Mouse (Mus musculus): ENCODE data around the gene Pcolce2. TPM values are rescaled to one million over a fixed set of nuclear protein-coding genes. Genes with fewer than 3 reads are reported as not detected.
A peak's percentile ranks its signal among the peaks of the same experiment; 100 is the strongest.

Gene Pcolce2
- polyA plus RNA-seq (2014; fragmentation: Nextera tagmentation; extraction: Ambion mirVana) = 0.98 and 1.3 TPM in 2 replicates

DNA sequence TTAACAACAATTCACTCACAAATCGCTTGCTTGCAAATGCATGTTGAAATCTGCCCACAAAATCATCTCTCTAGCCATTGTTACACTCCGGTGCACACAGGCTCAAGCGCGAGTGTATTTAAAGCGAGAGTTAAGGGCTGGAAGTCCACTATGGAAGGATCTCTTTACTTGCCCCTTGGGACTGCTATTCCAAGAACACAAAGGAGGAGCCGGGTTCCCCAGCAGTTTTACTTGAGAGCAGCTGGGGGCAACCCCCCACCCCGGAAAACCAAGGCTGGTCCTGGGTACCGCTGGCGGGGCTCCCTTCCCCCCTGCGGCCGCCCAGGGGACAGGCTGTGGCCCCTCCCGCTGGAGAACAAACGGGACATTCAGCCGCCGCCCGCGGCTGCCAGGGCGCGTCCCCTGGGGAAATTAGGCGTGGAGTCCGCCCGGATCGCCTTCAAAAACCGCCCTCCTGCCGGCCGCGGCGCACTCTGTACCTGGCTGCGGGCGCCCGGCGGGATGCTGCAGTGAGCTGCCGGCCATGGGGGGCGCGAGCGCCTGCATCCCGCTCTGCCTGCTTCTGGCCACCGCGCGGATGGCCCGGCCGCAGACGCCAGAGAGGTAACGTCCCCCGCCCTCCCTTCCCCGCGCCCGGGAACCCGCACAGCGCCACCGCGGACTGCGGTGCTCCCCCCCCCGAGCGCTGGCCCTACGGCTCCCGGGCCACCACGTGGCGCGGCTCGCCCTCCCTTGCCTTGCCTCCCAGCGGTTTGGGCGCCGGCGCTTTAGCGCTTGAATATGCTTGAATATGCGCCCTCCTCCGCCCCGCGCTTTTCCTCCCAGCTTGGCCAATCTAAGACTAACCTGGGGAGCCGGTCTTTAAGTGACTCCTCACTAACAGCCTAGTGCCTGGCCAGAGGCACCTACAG lies at the start of gene Pcolce2:
Pcolce2 (plus strand) TSS at position 331 of the 911 bp plus-strand sequence.
- Histone ChIP-seq H3K27ac (ENCODE audit: low read length) (no peak within 1 kb of the TSS), H3K9ac (replicated peaks; ENCODE audit: low read depth, low read length) (peak within 1 kb of the TSS; percentile 52), H3K4me2 (replicated peaks; ENCODE audit: low read depth, low read length) (peak within 1 kb of the TSS; percentile 98), H3K4me3 (ENCODE audit: low read depth, low read length) (peak within 1 kb of the TSS; percentile 54), H3K4me1 (ENCODE audit: control insufficient read depth, insufficient read depth, low read length) (no peaks in the 10 kb centered on the region), H3K9me3 (ENCODE audit: control insufficient read depth, low read depth, low read length) (no peaks in the 10 kb centered on the region), H3K36me3 (ENCODE audit: control insufficient read depth, insufficient read depth, low read length) (no peaks in the 10 kb centered on the region), H3K27me3 (ENCODE audit: control insufficient read depth, insufficient read depth, low read length) (no peaks in the 10 kb centered on the region)
- ATAC-seq (ENCODE audit: insufficient number of reproducible peaks, insufficient read depth, low FRiP score, low read depth) = peak; percentile 58; the same call in 1 of the 2 replicates
- WGBS = under 1% methylated on average over 51 of the region's 71 CpGs

DNA sequence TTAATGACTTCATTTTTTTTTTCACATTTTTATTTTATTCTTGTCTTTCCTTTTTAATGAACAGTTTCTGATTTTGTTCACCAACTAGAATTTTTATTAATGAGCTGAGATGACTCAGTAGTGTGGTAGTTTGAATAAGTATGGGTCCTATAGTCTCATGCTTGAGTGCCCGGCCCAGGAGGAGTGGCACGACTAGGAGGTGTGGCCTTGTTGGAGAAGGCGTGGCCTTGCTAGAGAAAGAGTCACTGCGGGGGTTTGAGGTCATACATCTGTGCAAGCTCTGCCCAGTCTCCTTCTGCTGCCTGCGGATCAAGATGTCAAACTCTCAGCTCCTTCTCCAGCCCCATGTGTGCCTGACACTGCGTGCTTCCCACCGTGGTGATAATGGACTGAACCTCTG lies 49.3 kb upstream of the Pcolce2 start:
- H3K4me3 ChIP-seq (ENCODE audit: low read depth, low read length) = no peak overlapping the region
- no peak for ATAC-seq (ENCODE audit: insufficient number of reproducible peaks, insufficient read depth, low FRiP score, low read depth)
- H3K36me3 ChIP-seq (ENCODE audit: control insufficient read depth, insufficient read depth, low read length) = no peaks in the 10 kb centered on the region
- no peak overlapping the region for H3K4me2 ChIP-seq (replicated peaks; ENCODE audit: low read depth, low read length)
- H3K27ac ChIP-seq (ENCODE audit: low read length) = no peak overlapping the region
- no peaks in the 10 kb centered on the region for H3K9me3 ChIP-seq (ENCODE audit: control insufficient read depth, low read depth, low read length)
- 80% methylated on average over 7 of the region's 7 CpGs for WGBS
- no peaks in the 10 kb centered on the region for H3K4me1 ChIP-seq (ENCODE audit: control insufficient read depth, insufficient read depth, low read length)
- no peak overlapping the region for H3K9ac ChIP-seq (replicated peaks; ENCODE audit: low read depth, low read length)
- H3K27me3 ChIP-seq (ENCODE audit: control insufficient read depth, insufficient read depth, low read length) = no peaks in the 10 kb centered on the region

DNA sequence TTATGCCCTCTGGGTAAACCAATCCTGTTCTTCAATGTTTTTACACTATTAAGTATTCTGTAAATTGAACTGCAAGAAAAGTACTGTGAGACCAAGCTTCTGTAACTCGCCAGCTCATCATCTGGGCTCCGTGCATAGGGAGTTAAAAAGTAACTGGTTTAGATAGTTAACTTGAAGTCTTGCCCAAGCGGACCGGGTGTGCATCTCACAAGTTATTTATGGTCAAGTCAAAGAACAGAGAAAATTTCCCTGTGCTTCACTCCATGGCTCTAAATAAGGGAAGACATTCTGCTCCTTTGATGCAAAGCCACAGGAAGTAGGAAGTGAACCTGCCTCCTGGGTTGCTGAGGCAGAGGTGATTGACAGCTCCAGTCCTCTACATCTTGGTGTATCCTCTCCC lies 43.1 kb upstream of the Pcolce2 start:
- no peak overlapping the region for H3K4me2 ChIP-seq (replicated peaks; ENCODE audit: low read depth, low read length)
- no peaks in the 10 kb centered on the region; the same call in 1 of the 2 replicates for H3K27me3 ChIP-seq (ENCODE audit: control insufficient read depth, insufficient read depth, low read length)
- no peak overlapping the region for H3K4me3 ChIP-seq (ENCODE audit: low read depth, low read length)
- no peak overlapping the region for H3K9ac ChIP-seq (replicated peaks; ENCODE audit: low read depth, low read length)
- H3K9me3 ChIP-seq (ENCODE audit: control insufficient read depth, low read depth, low read length) = no peaks in the 10 kb centered on the region
- 80% methylated on average over 4 of the region's 4 CpGs for WGBS
- no peaks in the 10 kb centered on the region for H3K36me3 ChIP-seq (ENCODE audit: control insufficient read depth, insufficient read depth, low read length)
- H3K27ac ChIP-seq (ENCODE audit: low read length) = no peak overlapping the region
- ATAC-seq (ENCODE audit: insufficient number of reproducible peaks, insufficient read depth, low FRiP score, low read depth) = no peak
- no peaks in the 10 kb centered on the region for H3K4me1 ChIP-seq (ENCODE audit: control insufficient read depth, insufficient read depth, low read length)

DNA sequence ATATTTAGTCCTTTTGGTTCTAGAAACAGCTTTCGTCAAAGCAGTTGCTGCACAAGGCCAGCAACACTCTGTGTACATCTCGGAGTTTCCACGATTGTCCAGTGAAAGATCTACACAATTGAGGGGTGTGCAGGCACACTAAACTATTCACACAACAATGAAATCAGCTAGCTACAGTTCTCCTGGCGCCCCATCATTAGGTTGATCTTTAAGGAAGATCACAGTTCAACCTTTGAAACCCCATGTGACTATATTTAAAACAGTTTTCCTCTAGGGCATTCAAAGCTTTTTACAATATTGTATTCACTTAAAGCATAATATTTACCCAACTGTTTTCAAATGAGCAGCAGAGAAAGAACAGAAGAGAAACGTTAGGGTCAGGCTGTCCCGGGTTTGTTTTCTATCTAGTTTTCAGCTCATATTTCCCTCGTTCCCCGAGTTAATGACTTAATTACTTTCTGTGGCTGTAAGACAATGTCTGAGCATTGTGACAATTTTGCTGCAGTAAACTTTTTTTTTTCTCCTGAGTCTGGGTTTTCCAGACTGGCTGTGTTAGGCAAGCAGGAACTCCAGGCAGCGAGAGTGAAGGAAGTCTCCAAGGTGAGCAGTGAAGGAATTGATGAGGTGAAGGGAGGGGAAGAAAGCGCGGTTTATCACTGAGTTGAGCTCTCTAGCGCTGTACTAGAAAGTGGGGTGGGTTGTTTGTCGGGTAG lies 39.8 kb upstream of the Pcolce2 start:
- H3K4me1 ChIP-seq (ENCODE audit: control insufficient read depth, insufficient read depth, low read length) = no peaks in the 10 kb centered on the region
- no peak for ATAC-seq (ENCODE audit: insufficient number of reproducible peaks, insufficient read depth, low FRiP score, low read depth)
- H3K27ac ChIP-seq (ENCODE audit: low read length) = no peak overlapping the region
- no peaks in the 10 kb centered on the region; the same call in 1 of the 2 replicates for H3K27me3 ChIP-seq (ENCODE audit: control insufficient read depth, insufficient read depth, low read length)
- H3K9ac ChIP-seq (replicated peaks; ENCODE audit: low read depth, low read length) = no peak overlapping the region
- 42% methylated on average over 13 of the region's 13 CpGs for WGBS
- H3K9me3 ChIP-seq (ENCODE audit: control insufficient read depth, low read depth, low read length) = no peaks in the 10 kb centered on the region
- H3K4me3 ChIP-seq (ENCODE audit: low read depth, low read length) = no peak overlapping the region
- H3K4me2 ChIP-seq (replicated peaks; ENCODE audit: low read depth, low read length) = peak overlapping the region; percentile 37
- no peaks in the 10 kb centered on the region for H3K36me3 ChIP-seq (ENCODE audit: control insufficient read depth, insufficient read depth, low read length)

DNA sequence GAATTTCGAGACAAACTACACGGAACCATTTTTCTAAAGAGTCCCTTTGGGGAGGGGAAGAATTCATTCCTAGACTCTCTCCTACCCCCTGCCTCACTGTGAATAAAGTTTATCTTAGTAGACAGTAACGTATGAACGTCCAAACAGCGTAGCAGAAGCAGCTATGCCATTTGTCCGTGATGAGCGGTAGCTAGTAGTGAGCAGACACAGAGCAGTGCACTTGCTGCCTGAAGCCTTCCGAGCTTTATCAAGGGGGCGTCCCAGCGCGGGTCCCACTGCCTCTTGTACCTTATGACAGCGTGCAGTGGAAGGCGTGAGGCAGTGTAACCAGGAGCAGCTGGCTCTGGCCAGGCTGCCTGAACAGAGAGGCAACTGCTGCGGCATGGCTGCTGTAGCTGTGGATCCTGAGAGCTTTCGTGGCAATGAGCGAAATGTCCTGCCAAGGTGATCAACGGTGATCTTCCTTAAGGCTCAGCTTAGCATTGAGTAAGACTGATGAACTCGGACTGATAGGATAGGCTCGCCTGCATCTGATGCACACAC lies 39.2 kb upstream of the Pcolce2 start:
- no peak for ATAC-seq (ENCODE audit: insufficient number of reproducible peaks, insufficient read depth, low FRiP score, low read depth)
- 33% methylated on average over 19 of the region's 19 CpGs for WGBS
- H3K27ac ChIP-seq (ENCODE audit: low read length) = no peak overlapping the region

DNA sequence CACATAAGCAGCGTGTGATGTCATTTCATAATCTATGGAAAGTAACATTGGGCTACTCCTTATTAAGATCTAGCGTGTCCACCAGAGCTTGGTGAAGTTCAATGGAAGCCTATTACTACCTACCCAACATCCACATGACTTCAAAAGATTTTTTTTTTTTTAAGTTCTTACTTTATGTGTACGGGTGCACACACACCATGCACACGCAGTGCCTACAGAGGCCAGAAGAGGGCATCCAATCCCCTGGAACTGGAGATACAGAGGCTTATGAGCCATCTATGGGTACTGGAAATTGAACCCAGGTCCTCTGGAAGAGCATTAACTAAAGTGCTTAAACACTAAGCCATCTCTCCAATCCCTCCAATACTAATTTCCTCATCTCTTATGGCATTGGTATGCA lies 38.0 kb upstream of the Pcolce2 start:
- Histone ChIP-seq H3K27me3 (ENCODE audit: control insufficient read depth, insufficient read depth, low read length) (no peaks in the 10 kb centered on the region; the same call in 1 of the 2 replicates), H3K36me3 (ENCODE audit: control insufficient read depth, insufficient read depth, low read length) (no peaks in the 10 kb centered on the region), H3K9me3 (ENCODE audit: control insufficient read depth, low read depth, low read length) (no peaks in the 10 kb centered on the region), H3K4me1 (ENCODE audit: control insufficient read depth, insufficient read depth, low read length) (no peaks in the 10 kb centered on the region), H3K9ac (replicated peaks; ENCODE audit: low read depth, low read length) (no peak overlapping the region), H3K4me3 (ENCODE audit: low read depth, low read length) (no peak overlapping the region), H3K4me2 (replicated peaks; ENCODE audit: low read depth, low read length) (no peak overlapping the region), H3K27ac (ENCODE audit: low read length) (no peak overlapping the region)
- WGBS = 86% methylated on average over 4 of the region's 4 CpGs
- ATAC-seq (ENCODE audit: insufficient number of reproducible peaks, insufficient read depth, low FRiP score, low read depth) = no peak

More for the DNA sequence above, 39.2 kb upstream of the Pcolce2 start:
- no peaks in the 10 kb centered on the region for H3K9me3 ChIP-seq (ENCODE audit: control insufficient read depth, low read depth, low read length)
- no peak overlapping the region for H3K4me3 ChIP-seq (ENCODE audit: low read depth, low read length)
- no peaks in the 10 kb centered on the region for H3K36me3 ChIP-seq (ENCODE audit: control insufficient read depth, insufficient read depth, low read length)
- no peaks in the 10 kb centered on the region; the same call in 1 of the 2 replicates for H3K27me3 ChIP-seq (ENCODE audit: control insufficient read depth, insufficient read depth, low read length)
- no peak overlapping the region for H3K9ac ChIP-seq (replicated peaks; ENCODE audit: low read depth, low read length)
- peak overlapping the region; percentile 37 for H3K4me2 ChIP-seq (replicated peaks; ENCODE audit: low read depth, low read length)
- H3K4me1 ChIP-seq (ENCODE audit: control insufficient read depth, insufficient read depth, low read length) = no peaks in the 10 kb centered on the region

DNA sequence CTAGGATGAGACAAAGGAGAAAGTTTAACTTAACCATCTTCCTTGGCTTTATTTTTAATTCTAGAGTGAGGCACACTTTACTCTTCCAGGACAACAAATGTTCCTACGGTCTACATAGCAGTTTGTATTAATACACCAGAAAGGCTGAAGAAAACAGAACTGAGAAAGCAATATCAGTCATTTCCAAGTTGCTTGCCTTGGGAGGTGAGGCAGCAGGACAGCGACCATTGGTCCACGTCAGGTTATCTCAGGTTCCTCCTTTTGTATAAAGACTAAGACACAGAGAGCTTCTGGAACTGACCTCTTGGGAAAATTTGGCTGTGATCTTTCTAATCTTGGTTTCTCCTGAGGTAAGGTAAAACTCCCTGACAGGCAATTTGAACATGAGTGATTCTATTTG lies 34.6 kb upstream of the Pcolce2 start:
- Histone ChIP-seq H3K27ac (ENCODE audit: low read length) (no peak overlapping the region), H3K27me3 (ENCODE audit: control insufficient read depth, insufficient read depth, low read length) (no peaks in the 10 kb centered on the region; the same call in 1 of the 2 replicates), H3K4me2 (replicated peaks; ENCODE audit: low read depth, low read length) (no peak overlapping the region), H3K4me3 (ENCODE audit: low read depth, low read length) (no peak overlapping the region), H3K9me3 (ENCODE audit: control insufficient read depth, low read depth, low read length) (no peaks in the 10 kb centered on the region), H3K9ac (replicated peaks; ENCODE audit: low read depth, low read length) (no peak overlapping the region), H3K36me3 (ENCODE audit: control insufficient read depth, insufficient read depth, low read length) (no peaks in the 10 kb centered on the region), H3K4me1 (ENCODE audit: control insufficient read depth, insufficient read depth, low read length) (no peaks in the 10 kb centered on the region)
- no peak for ATAC-seq (ENCODE audit: insufficient number of reproducible peaks, insufficient read depth, low FRiP score, low read depth)
- WGBS = 62% methylated on average over 3 of the region's 3 CpGs

DNA sequence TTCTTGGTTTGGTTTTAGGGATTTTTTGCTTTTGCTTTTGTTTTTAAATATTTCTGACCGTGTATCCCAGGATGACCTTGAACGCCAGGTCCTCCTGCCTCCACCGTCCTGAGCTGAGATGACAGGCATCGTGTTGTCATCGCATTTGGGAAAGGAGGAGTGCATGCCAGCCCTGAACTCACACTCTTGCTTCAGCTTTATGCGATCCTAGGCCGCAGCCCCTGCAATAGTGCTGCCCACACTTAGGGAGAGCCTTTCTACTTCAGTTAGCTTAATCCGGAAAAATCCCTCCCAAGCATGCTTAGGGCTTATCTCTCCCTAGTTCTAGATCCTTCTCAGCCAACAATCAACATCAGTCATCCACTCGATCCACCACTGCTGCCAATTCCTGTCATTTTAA lies 34.1 kb upstream of the Pcolce2 start:
- WGBS = 85% methylated on average over 9 of the region's 9 CpGs

More for the DNA sequence above, 34.1 kb upstream of the Pcolce2 start:
- no peak for ATAC-seq (ENCODE audit: insufficient number of reproducible peaks, insufficient read depth, low FRiP score, low read depth)
- no peak overlapping the region for H3K4me2 ChIP-seq (replicated peaks; ENCODE audit: low read depth, low read length)
- H3K27me3 ChIP-seq (ENCODE audit: control insufficient read depth, insufficient read depth, low read length) = no peaks in the 10 kb centered on the region; the same call in 1 of the 2 replicates
- no peaks in the 10 kb centered on the region for H3K4me1 ChIP-seq (ENCODE audit: control insufficient read depth, insufficient read depth, low read length)
- H3K4me3 ChIP-seq (ENCODE audit: low read depth, low read length) = no peak overlapping the region
- no peaks in the 10 kb centered on the region for H3K36me3 ChIP-seq (ENCODE audit: control insufficient read depth, insufficient read depth, low read length)
- H3K27ac ChIP-seq (ENCODE audit: low read length) = no peak overlapping the region
- H3K9me3 ChIP-seq (ENCODE audit: control insufficient read depth, low read depth, low read length) = no peaks in the 10 kb centered on the region
- no peak overlapping the region for H3K9ac ChIP-seq (replicated peaks; ENCODE audit: low read depth, low read length)

All from stomach, embryonic 14.5 days (tissue).